Mouse (Mus musculus) limb, embryonic 10.5 days (tissue): Measurements from ENCODE around the gene Ttll11. TPM values are rescaled to one million over a fixed set of nuclear protein-coding genes. Genes with fewer than 3 reads are reported as not detected.

Experiments
- DNase-seq: peaks from one replicate; pipeline ENCODE4 v3.0.0-alpha.2; 2017; ENCODE audit warnings: low spot score
- H3K27ac ChIP-seq: fragments of 300-500 bp; sonication (generic); 2 replicates; pipeline ENCODE4 v1.5.1; 2016; ENCODE audit warnings: mild to moderate bottlenecking
- H3K27me3 ChIP-seq: fragments of 300-500 bp; sonication (generic); 2 replicates; pipeline ENCODE4 v1.6.1; 2016; ENCODE audit warnings: low read depth, mild to moderate bottlenecking; ENCODE audit not compliant: poor library complexity, severe bottlenecking
- H3K36me3 ChIP-seq: fragments of 300-500 bp; sonication (generic); 2 replicates; pipeline ENCODE4 v1.6.1; 2016; ENCODE audit warnings: mild to moderate bottlenecking, moderate library complexity
- H3K4me1 ChIP-seq: fragments of 300-500 bp; sonication (generic); 2 replicates; pipeline ENCODE4 v1.6.1; 2016
- H3K4me3 ChIP-seq: fragments of 300-500 bp; sonication (generic); 2 replicates; pipeline ENCODE4 v1.5.1; 2016; ENCODE audit warnings: mild to moderate bottlenecking, moderate library complexity
- H3K9me3 ChIP-seq: fragments of 300-500 bp; sonication (generic); replicated peaks from 2 replicates; pipeline ENCODE4 v1.6.1; 2016; ENCODE audit warnings: mild to moderate bottlenecking
- WGBS: fragments of 180-500 bp; shearing (Covaris S2); methylation state at CpG from one replicate; pipeline ENCODE4 v1.1.7; 2016; 5-methylcytosine and 5-hydroxymethylcytosine counted together
- polyA plus RNA-seq: library from polyadenylated mRNA; unstranded; fragments of >200 nt; fragmentation: Nextera tagmentation; extraction: Ambion mirVana; gene quantifications from 2 replicates; pipeline ENCODE4 v1.2.1, GENCODE M21; 2016

Ttll11 gene
- polyA plus RNA-seq, 1 experiment from 2014 or later: 0.65 TPM

GRCm38 (mm10) chr2:35994303-35994702 is 14.6 kb upstream of the Ttll11 start:
- Histone ChIP-seq H3K4me3 (no peak overlapping the region), H3K27ac (no peak overlapping the region), H3K4me1 (no peaks in the 10 kb centered on the region), H3K36me3 (no peaks in the 10 kb centered on the region), H3K27me3 (peaks cover 9% of the 10 kb centered on the region; the same call in 1 of the 2 replicates), H3K9me3 (no peaks in the 10 kb centered on the region)
- 89% methylated on average over 6 of the region's 6 CpGs for WGBS
- DNase-seq: no peak

GRCm38 (mm10) chr2:35993481-35993880 is 13.8 kb upstream of the Ttll11 start:
- Histone ChIP-seq H3K27me3 (peaks cover 10% of the 10 kb centered on the region; the same call in 1 of the 2 replicates), H3K4me1 (no peaks in the 10 kb centered on the region), H3K4me3 (no peak overlapping the region), H3K27ac (no peak overlapping the region), H3K36me3 (no peaks in the 10 kb centered on the region), H3K9me3 (no peaks in the 10 kb centered on the region)
- DNase-seq: no peak
- WGBS: 77% methylated on average over 2 of the region's 2 CpGs

- Histone ChIP-seq H3K27me3 (peaks cover 21% of the 10 kb centered on the region), H3K4me1 (no peaks in the 10 kb centered on the region), H3K36me3 (no peaks in the 10 kb centered on the region), H3K4me3 (no peak overlapping the region), H3K9me3 (no peaks in the 10 kb centered on the region), H3K27ac (no peak overlapping the region)
- 84% methylated on average over 3 of the region's 3 CpGs for WGBS
- no peak for DNase-seq
Observed at GRCm38 (mm10) chr2:35992259-35992658, 12.5 kb upstream of the Ttll11 start.

GRCm38 (mm10) chr2:35983869-35984268 is 4.2 kb upstream of the Ttll11 start:
- H3K4me3 ChIP-seq: no peak overlapping the region
- H3K9me3 ChIP-seq: no peaks in the 10 kb centered on the region
- peaks cover 41% of the 10 kb centered on the region for H3K27me3 ChIP-seq
- no peak overlapping the region for H3K27ac ChIP-seq
- WGBS: 5% methylated on average over 7 of the region's 7 CpGs
- H3K36me3 ChIP-seq: no peaks in the 10 kb centered on the region
- peak; percentile 72 for DNase-seq
- H3K4me1 ChIP-seq: peaks cover 12% of the 10 kb centered on the region

GRCm38 (mm10) chr2:35981872-35982271 is 2.2 kb upstream of the Ttll11 start:
- peaks cover 24% of the 10 kb centered on the region for H3K4me1 ChIP-seq
- no peak overlapping the region for H3K4me3 ChIP-seq
- 90% methylated on average over 3 of the region's 3 CpGs for WGBS
- no peak for DNase-seq
- H3K36me3 ChIP-seq: no peaks in the 10 kb centered on the region
- no peaks in the 10 kb centered on the region for H3K9me3 ChIP-seq
- H3K27me3 ChIP-seq: peaks cover 34% of the 10 kb centered on the region
- H3K27ac ChIP-seq: no peak overlapping the region

- Histone ChIP-seq H3K36me3 (no peaks in the 10 kb centered on the region), H3K9me3 (no peaks in the 10 kb centered on the region), H3K27ac (peak overlapping the region; percentile 82), H3K4me1 (peaks cover 19% of the 10 kb centered on the region), H3K27me3 (peaks cover 20% of the 10 kb centered on the region), H3K4me3 (peak overlapping the region; percentile 71)
- DNase-seq: peak; percentile 74
- under 1% methylated on average over 54 of the region's 76 CpGs for WGBS
Observed at GRCm38 (mm10) chr2:35978941-35979643, 621 bp downstream of the Ttll11 start.

GRCm38 (mm10) chr2:35978276-35978933 is 1.3 kb downstream of the Ttll11 start:
- WGBS: 31% methylated on average over 15 of the region's 15 CpGs
- Histone ChIP-seq H3K27me3 (peaks cover 20% of the 10 kb centered on the region), H3K9me3 (no peaks in the 10 kb centered on the region), H3K36me3 (no peaks in the 10 kb centered on the region), H3K27ac (peak overlapping the region; percentile 82), H3K4me1 (peaks cover 18% of the 10 kb centered on the region), H3K4me3 (peak overlapping the region; percentile 71)
- no peak for DNase-seq

- Histone ChIP-seq H3K27me3 (peaks cover 20% of the 10 kb centered on the region), H3K9me3 (no peaks in the 10 kb centered on the region), H3K27ac (no peak overlapping the region), H3K4me1 (peaks cover 18% of the 10 kb centered on the region), H3K4me3 (no peak overlapping the region; the same call in 1 of the 2 replicates), H3K36me3 (no peaks in the 10 kb centered on the region)
- DNase-seq: no peak
- 88% methylated on average over 3 of the region's 3 CpGs for WGBS
Observed at GRCm38 (mm10) chr2:35977749-35978148, 2.0 kb downstream of the Ttll11 start.

GRCm38 (mm10) chr2:35972259-35973001 is 7.3 kb downstream of the Ttll11 start:
- DNase-seq: no peak
- 75% methylated on average over 6 of the region's 6 CpGs for WGBS

GRCm38 (mm10) chr2:35965883-35966513 is 13.7 kb downstream of the Ttll11 start:
- H3K9me3 ChIP-seq: no peaks in the 10 kb centered on the region
- no peaks in the 10 kb centered on the region for H3K27me3 ChIP-seq
- no peak overlapping the region for H3K27ac ChIP-seq
- no peaks in the 10 kb centered on the region for H3K36me3 ChIP-seq
- H3K4me3 ChIP-seq: no peak overlapping the region
- 75% methylated on average over 10 of the region's 10 CpGs for WGBS
- H3K4me1 ChIP-seq: peaks cover 10% of the 10 kb centered on the region; the same call in 1 of the 2 replicates
- no peak for DNase-seq

More at GRCm38 (mm10) chr2:35972259-35973001, 7.3 kb downstream of the Ttll11 start:
- no peak overlapping the region for H3K4me3 ChIP-seq
- no peaks in the 10 kb centered on the region for H3K36me3 ChIP-seq
- H3K4me1 ChIP-seq: 0 out of 2 replicates have a peak, but pooled peaks cover 3% of the 10 kb centered on the region
- no peaks in the 10 kb centered on the region for H3K9me3 ChIP-seq
- no peaks in the 10 kb centered on the region for H3K27me3 ChIP-seq
- no peak overlapping the region for H3K27ac ChIP-seq

- Histone ChIP-seq H3K9me3 (no peaks in the 10 kb centered on the region), H3K27ac (no peak overlapping the region), H3K27me3 (no peaks in the 10 kb centered on the region), H3K4me1 (peaks cover 8% of the 10 kb centered on the region), H3K4me3 (no peak overlapping the region), H3K36me3 (no peaks in the 10 kb centered on the region)
- DNase-seq: no peak
- WGBS: 83% methylated on average over 2 of the region's 2 CpGs
Observed at GRCm38 (mm10) chr2:35963280-35963679, 16.4 kb downstream of the Ttll11 start.

- DNase-seq: no peak
- no peaks in the 10 kb centered on the region for H3K9me3 ChIP-seq
- no peaks in the 10 kb centered on the region for H3K27me3 ChIP-seq
- peaks cover 21% of the 10 kb centered on the region for H3K4me1 ChIP-seq
- no peak overlapping the region for H3K4me3 ChIP-seq
- no peaks in the 10 kb centered on the region for H3K36me3 ChIP-seq
- H3K27ac ChIP-seq: no peak overlapping the region
- WGBS: 82% methylated on average over 3 of the region's 3 CpGs
Observed at GRCm38 (mm10) chr2:35961593-35962127, 18.1 kb downstream of the Ttll11 start.
